Mouse (Mus musculus) cerebellum, adult 9-11 months (tissue): Measurements from ENCODE around the gene Kcnk1.

ENCODE experiments used
- DNase-seq: peaks from one replicate; pipeline ENCODE4 v3.0.0; 2022

Gene Kcnk1

DNA sequence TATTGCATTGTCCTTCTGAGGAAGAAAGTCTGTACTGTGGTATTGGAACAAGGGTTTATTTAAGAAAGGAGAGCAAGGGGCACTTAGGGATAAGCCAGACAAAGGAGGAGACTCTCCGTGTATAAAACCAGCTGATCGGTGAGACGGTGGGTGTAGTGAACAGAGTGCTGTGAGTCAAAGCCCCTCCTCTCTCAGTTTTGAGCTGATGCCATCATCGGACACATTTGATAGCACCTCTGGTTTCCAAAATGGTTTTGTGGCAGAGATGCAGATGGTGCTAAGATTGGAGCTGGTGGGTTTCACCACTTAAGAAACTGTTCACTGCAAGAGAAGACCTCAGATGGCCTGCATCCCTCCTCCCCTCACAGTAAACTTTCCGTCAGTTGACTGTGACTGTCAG, 2.6 kb downstream of the Kcnk1 start:
- no peak for DNase-seq

DNA sequence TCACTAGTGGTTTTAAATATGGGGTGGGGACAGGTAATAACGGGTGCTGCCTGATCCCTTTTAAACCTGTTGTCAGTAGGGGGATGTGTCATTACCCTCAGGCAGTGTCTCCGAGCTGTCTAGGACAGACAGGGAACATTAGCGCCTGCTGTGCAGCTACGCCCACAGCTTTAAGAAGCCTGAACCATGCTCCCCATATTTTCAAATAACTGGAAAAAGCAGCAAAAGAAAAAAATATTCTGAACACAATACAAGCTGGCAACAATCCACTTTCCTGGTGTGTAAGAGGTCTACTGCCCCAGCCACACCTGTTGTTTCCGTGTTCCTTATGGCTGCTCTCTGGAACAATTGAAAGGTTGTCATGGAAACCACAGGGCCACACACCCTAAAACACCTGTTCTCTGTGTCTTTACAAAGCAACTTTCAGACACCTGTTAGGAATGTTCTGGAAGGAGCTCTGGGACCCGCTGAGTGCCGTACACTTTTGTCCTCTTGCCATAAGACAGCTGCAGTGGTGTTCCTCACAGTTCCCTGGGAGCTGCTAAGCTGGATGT, 4.9 kb downstream of the Kcnk1 start:
- DNase-seq: no peak

DNA sequence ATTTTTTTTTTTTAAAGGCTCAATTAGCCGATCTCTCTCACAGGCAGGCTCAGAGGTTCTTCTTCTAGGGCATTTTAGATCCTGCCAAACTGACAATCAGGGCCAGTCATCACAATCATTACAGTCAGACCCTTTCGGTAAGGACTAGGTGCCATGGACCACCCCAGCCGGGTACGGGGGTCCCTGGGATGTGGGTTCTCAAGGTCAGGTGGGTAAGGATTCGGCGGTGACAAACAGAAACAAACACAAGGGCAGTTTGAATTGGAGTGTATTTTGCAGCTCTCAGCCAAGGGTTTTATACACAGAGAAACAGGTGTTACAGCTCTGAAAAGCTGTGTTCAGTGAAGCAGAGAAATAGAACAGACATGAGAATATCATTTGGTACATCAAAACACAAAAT, 8.6 kb downstream of the Kcnk1 start:
- peak; percentile 44 for DNase-seq

DNA sequence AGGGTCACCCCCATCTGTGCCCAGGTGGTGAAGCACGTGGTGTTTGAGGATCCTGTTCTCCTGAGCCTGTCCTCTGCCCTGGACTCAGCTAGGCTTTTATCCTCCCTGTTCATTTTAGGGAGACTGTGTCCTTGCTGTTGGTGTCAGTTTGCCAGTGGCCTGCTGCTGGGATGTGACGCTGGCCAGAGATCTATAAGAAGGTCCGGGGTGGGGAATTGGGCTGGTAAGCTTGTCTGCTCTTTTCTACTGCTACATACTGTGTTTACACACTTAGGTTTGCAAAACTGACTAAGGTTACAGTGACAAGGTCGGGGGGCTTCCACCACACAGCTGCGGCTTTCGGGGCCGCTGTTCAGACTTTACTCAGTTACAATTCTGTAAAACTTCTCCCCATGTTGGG, 10.0 kb downstream of the Kcnk1 start:
- no peak for DNase-seq

DNA sequence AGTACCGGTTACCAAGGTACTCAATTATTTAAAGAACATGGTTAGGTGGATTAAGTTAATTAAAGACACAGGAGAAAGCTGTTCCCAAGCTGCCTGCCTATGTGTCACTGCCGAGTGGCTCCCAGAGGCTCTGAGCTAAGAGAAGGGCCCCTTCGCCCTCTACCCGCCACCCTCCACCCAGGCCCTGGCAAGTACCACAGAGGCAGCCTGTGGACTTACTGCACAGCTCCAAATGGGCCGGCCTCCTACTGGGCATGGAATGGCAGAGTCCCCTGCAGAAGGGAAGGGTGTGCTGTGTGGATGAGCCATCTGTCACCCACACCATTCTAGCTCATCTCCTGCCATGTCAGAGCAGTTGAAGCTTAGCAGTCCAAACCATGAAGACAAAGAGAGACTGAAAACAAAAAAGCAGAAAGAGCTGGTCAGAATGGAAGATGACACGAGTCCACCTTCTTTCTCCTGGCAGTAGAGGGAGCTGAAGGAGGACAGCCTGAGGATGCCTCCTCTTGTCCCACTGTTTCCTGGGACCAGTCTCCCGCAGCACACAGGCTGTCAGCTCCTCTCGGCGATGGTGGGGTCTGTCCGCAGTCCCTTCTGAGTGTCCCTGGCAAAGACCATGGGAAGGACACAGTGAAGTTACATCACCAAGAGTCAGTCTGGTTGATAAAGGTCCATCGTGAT, 11.5 kb downstream of the Kcnk1 start:
- DNase-seq: peak; percentile 97

DNA sequence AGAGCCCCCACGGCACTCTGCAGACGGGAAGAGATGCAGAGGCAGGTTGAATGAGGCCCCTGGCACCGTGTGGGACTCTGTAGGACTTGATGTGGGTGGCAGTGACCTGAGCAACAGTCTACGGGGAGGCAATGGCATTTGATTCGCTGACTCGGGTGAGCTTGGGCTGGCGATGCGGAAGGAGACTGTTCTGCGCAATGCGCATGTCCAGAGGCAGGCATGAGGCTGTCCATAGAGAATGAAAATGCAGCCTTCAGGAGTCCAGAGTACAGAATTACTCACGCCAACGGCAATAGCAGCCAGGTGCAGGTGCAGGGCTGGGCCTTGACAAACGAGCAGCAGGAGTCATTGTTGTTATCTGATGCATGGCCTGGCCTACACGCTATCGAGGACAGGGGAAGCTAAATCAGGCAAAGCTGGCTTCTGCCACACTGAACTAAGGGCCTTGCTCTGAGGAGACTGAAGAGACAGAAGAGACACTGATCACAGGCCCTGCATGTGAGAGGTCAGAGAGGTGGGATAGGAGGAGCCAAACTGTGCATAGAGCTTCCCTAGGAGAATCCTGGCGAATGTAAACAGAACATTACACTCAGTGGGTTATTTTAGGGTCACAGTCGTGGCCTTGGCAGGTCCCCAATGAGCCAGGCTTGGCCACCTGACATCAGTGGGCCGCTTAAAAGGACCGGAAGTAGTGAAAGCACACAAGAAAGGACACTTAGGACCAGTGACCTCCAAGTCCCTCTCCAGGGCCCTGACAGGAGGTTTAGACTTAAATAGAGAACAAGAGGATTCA, 12.8 kb downstream of the Kcnk1 start:
- DNase-seq: peak; percentile 59

DNA sequence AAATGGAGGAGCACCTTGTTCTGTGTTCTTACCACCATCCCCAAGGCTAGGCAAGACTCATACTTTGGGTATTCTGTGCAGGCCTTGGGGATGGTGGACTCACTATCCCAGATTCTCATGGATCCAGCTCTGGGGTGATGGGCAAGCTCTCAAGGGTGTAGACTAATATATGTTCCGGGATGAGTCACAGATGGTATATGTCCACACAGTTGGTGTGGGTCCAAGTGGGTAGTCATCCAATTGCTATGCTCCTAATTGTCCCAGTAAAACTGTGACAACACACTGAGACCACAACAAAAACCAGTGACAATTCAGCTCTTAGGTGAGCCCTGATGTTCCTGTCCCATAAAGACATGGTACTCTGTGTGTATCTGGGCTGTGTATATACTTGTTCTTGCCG, 14.0 kb downstream of the Kcnk1 start:
- DNase-seq: peak; percentile 73

DNA sequence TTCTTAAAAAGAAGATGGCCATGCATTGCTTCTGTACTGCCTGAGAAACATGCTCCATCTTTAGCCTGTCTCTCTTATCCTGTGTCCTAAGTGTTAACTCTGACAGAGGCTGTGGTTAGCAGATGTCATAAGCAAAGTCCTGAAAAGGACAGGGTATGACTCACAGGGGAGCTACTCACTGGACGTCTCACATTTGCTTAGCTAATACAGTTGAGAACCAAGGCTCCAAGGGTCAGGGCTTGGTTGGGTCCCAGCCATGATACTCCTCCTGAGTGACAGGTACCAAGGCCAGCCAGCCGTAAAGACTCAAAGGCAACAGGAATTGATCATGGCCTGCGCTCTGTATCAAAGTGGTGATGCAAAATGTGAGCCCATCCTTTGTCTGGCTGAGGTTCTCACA, 15.9 kb downstream of the Kcnk1 start:
- peak; percentile 43 for DNase-seq

DNA sequence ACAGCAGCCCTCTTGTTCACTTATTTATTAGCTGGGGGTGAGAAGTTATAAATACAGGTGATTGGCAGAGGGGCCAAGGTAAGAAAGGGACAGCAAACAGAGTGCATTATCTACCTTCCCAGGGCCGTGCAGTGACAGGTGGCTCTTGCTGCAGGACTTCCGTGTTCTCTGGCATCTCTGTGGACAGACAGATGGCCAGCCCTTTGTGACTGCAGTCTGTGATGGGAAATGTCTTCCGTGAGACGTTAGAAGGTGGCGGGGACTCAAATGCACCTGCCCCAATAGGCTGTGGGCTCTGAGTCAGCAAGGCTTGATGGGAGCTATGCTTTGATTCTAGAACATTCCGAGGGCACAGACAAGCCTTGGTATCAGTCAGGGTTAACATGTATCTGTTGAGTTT, 17.4 kb downstream of the Kcnk1 start:
- DNase-seq: peak; percentile 94

DNA sequence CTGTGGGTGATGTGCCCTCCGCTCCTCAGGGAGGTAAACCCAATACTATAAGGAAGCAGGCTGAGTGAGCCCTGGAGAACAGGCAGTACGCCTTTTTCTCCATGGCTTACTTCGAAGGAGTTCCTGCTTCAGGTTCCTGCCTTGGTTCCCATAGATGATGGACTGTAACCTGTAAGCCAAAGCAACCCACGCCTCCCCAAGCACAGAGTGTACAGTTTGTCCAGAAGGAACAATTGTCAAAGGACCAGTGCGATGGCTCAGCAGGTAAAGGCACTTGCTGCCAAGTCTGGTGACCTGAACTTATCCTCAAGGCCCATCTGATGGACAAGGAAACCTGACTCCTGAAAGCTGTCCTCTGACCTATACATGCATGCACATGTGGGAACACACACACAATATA, 18.7 kb downstream of the Kcnk1 start:
- DNase-seq: peak; percentile 68

DNA sequence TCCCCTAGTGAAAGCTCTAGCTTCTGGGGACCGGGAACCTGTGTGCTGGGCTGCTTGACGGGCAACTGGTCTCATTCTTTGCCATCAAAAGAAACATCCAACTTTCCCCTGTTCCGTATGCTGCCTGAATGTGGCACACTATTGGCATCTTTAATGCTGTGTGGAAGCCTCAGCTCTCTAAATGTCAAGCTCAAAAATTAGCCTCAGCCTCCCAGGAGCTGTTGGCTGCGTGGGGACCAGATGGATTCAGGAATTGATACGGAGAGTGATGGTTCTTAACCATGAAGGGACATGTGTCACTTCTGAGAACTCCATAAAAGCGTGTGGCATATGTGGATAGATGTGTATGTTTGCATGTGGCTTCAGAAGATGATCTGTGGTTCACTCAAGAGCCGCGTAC, 27.0 kb downstream of the Kcnk1 start:
- DNase-seq: peak; percentile 56

DNA sequence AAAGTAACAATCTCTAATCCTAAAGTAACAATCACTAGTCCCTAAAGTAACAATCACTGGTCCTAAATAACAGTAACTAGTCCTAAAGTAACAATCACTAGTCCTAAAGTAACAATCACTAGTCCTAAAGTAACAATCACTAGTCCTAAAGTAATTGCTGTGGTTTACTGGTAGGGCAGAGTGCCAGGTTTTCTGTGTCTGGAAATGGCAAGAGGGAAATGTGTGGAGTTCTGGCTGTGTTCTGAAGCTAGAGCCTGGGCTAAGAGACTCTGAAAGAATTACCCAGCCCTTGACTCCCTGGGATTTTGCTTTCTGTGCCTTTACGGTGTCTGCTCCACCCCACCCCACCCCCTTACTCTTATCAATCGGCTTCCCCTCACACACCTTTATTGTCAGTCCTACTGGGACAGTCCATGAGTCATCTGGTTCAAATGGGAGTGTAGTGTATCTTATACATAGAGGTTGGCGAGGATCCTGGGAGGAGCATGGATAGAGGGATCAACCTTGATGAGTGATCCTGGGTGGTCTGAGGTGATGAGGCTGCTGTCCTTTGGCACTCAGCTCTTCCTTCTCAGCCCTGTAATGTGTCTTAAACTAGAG, 28.8 kb downstream of the Kcnk1 start:
- peak; percentile 38 for DNase-seq

DNA sequence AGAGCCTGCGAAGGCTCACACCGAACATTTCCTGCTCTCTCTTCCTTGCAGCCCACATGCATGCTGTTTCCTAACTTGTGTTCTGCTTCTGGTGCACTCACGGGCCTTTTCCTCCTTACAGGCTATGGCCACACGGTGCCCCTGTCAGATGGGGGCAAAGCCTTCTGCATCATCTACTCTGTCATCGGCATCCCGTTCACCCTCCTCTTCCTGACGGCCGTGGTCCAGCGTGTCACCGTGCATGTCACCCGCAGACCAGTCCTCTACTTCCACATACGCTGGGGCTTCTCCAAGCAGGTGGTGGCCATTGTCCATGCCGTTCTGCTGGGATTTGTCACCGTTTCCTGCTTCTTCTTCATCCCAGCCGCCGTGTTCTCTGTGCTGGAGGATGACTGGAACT, 29.9 kb downstream of the Kcnk1 start:
- peak; percentile 30 for DNase-seq

DNA sequence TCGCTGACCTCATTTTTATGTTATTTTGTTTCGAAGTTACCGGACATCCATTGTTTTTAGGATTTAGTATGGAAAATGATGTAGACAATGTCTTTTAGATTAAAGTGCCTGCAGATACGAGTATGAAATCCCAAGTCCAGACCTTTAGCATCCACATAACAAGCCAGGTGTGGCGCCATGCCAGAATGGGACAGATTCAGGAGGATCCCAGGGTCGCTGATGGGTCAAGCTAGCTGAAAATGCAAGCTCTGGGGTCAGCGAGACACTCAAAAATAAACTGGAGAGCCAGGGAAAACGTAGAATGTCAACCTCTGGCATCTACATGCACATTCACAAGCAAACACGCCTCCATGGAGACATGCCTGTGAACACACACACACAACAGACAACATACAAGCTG, 31.2 kb downstream of the Kcnk1 start:
- DNase-seq: peak; percentile 53

DNA sequence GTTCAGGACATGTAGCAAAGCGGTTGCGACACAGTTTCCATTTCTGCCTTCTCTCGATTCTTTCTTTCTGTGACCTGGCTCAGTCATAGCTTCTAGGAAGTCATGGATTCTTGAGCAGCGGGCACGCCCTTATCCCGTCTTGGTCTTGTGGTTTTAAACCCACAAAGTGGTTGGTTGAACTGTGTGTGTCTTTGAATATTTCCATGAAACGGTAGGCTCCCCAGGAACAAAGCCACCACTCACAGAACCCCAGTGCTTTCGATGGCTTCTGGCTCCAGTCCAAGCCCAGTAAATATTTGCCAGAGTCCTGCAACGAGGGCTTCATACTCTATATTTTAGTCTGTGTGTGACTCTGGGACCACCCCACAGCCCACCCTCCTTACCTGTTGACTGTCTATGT, 31.6 kb downstream of the Kcnk1 start:
- peak; percentile 59 for DNase-seq

DNA sequence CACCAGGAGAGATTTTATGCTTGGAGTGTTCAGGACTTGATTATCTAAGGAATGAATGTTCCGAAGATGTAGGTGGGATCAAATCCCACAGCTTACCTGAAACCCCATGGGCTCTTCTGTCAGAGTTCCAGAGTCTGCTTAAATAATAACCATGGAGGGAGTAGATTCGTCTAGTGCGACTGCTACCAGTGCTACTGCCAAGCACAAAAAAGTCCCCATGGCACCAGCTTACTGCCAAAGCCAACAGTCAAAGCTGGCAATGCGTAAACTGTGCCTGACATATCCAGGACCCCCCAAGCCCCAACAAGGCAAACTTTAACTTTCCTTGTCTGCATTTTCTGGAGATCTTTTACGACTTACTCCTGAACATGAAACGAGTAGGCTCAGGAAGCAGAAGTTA, 32.5 kb downstream of the Kcnk1 start:
- peak; percentile 38 for DNase-seq

DNA sequence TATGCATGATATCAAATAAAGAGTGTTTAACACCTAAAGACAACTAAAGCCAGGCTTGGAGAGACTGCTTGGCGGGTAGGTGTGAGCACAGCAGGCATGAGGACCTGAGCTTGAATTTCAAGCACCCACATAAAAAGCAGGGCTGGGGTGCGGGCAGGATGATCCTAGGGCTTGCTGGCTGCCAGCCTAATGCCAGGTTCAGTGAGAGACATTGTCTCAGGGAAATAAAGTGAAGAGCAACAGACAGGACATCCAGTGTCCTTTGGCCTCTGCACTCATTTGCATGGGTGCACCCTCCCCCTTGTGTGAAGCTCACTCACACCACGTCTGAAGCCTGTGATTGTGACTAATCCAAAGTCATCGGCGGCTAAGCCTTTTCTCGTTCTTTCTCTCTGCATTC, 34.0 kb downstream of the Kcnk1 start:
- DNase-seq: no peak

DNA sequence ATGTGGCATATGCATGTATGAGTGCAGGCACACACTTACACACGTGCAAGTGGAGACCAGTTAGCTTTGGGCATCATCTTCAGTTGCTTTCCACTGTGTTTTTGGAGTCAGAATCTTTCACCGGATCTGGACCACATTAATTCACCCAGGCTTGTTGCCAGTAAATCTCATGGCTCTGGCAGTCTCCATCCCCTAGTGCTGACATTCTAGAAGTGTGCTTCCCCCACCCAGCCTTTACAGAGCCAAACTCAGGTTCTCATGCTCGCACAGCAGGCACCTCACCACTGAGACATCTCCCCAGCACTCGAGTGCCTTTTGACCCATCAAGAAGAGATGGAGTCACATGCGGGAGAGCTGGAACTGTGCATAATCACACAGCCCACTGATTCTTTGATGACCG, 37.8 kb downstream of the Kcnk1 start:
- peak; percentile 61 for DNase-seq

DNA sequence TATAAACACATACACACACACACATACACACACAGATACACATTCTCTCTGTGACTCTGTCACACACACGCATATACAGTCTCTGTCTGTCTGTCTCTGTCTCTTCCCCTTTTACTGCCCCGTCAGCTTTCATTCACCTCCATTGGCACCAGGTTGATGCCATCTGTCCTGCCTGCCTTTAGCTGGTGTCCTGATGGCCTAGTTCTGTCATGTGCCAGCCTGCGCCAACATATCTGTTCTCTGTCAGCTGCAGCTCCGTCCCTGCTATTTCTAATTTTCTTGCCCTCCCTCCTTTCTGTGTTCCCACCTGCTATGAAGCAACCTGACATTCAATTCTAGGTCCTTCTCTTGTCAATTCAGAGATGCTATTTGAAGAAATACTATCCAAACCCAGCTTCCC, 40.1 kb downstream of the Kcnk1 start:
- DNase-seq: peak; percentile 94

DNA sequence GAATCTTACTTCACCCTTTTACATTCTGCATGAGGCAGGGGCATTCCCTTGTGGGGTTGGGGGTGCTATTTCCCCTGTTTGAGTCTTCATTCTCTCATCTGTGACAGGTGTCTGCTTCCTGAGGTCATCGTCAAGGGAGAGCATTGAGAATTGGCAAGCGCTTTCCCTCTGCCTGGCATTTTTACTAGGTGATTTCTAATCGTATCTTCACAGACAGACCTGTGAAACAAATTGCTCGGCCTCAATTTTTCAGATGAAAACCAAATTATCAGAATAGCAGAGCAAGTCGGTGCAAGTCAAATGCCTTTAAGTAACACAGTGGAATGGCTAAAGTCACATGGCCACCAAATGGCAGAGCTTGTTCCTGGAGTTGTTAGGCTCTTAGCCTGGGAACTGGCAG, 41.4 kb downstream of the Kcnk1 start:
- DNase-seq: peak; percentile 60

DNA sequence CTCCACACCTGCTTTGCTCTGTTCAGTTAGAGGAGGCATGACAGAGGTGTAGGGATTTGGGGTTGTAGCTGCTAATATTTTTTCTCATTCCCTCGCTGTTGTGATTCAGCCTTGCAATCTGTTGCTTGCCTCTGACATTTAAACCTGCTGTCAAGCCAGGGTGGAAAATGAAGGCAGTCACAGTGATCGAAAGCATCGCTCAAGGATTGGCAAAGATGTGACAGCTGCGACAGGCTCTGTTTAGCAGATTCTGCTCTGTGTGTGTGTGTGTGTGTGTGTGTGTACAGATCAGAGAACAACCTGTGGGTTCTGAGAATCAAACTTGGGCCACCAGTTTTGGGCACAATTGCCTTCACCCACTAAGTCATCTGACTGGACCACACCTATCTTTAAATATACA, 50.8 kb downstream of the Kcnk1 start:
- no peak for DNase-seq

DNA sequence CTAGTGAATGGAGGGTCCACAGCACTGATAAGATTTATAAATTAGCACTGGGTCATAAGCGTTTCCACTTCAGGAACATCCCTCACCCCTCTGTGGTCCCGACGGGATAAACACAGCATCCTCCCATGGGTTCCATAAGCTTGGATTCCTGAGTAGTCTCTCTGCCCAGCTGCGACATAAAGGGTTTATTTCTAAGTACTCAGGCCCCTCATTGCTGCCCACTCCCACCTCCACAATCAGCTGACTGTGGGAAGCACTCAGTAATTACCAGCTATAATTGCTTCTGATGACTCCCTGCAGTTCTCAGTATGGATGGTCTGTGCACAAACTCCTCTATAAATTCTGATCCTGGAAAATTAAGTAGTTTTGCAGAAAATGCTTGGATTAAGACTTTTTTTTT, 58.9 kb downstream of the Kcnk1 start:
- no peak for DNase-seq

DNA sequence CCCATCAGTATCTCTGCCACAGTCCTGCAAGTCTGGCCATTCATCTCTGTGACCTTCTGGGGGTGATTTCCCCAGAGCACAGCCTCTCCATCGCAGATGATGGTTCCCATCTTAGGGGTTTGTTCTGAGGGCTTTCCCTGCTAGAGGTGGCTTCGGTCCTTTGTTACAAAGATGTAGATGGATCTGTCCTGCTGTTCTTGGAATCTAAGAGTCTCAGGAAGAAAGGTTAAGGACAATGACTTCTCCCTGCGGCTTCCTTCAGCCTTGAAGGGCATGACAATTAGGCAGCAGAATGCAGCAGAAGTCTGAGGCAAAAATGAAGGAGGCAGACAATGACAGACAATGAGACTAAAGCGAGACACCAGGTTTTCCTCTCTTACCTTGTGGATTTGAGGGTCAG, 63.9 kb downstream of the Kcnk1 start:
- DNase-seq: no peak

DNA sequence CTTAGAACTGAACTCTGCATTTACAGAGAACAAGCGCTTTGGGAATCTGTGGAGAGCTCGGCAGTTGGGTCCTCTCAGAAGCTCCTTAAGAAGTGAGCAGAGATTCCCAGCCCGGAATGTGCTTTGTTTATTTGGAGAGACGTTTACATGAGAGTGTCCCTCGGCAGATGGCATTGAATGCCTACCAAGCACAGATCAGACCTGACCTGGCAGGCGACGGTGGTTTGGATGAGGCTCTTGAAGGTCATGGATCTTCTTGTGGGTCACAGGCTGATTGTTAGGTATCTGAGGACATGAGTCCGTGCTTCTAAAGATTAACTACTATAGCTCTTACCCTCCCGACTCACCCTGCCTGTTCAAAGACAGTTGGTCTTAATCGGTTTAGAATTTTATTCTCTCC, 67.9 kb downstream of the Kcnk1 start:
- peak; percentile 52 for DNase-seq
